Mouse (Mus musculus): ENCODE data around the gene Cwc22. TPM values are rescaled to one million over a fixed set of nuclear protein-coding genes. Genes with fewer than 3 reads are reported as not detected.

Gene Cwc22
- polyA plus RNA-seq, 1 experiment = 5.6 TPM

GRCm38 (mm10) chr2:77969956-77970355 is 23.8 kb upstream of the Cwc22 start:
- no peak for DNase-seq (ENCODE audit: low read depth)

- no peak for DNase-seq (ENCODE audit: low read depth)
These were observed 16.4 kb upstream of the Cwc22 start for GRCm38 (mm10) chr2:77962450-77963193.

- no peak for DNase-seq (ENCODE audit: low read depth)
These were observed 15.1 kb upstream of the Cwc22 start for GRCm38 (mm10) chr2:77961256-77961655.

- no peak for DNase-seq (ENCODE audit: low read depth)
These were observed 14.5 kb upstream of the Cwc22 start for GRCm38 (mm10) chr2:77960711-77961110.

GRCm38 (mm10) chr2:77959341-77959740 is 13.2 kb upstream of the Cwc22 start:
- no peak for DNase-seq (ENCODE audit: low read depth)

- DNase-seq (ENCODE audit: low read depth) = no peak
These were observed 5.3 kb upstream of the Cwc22 start for GRCm38 (mm10) chr2:77951415-77951913.

GRCm38 (mm10) chr2:77950111-77950510 is 3.9 kb upstream of the Cwc22 start:
- DNase-seq (ENCODE audit: low read depth) = no peak

GRCm38 (mm10) chr2:77949521-77949920 is 3.3 kb upstream of the Cwc22 start:
- no peak for DNase-seq (ENCODE audit: low read depth)

GRCm38 (mm10) chr2:77948921-77949320 is 2.7 kb upstream of the Cwc22 start:
- DNase-seq (ENCODE audit: low read depth) = no peak

- DNase-seq (ENCODE audit: low read depth) = no peak
These were observed 2.0 kb upstream of the Cwc22 start for GRCm38 (mm10) chr2:77948126-77948525.

- DNase-seq (ENCODE audit: low read depth) = no peak
These were observed 1.1 kb upstream of the Cwc22 start for GRCm38 (mm10) chr2:77947161-77947870.

GRCm38 (mm10) chr2:77944860-77945595 is 1.1 kb downstream of the Cwc22 start:
- DNase-seq (ENCODE audit: low read depth) = no peak

GRCm38 (mm10) chr2:77944281-77944680 is 1.9 kb downstream of the Cwc22 start:
- DNase-seq (ENCODE audit: low read depth) = no peak

GRCm38 (mm10) chr2:77941944-77942343 is 4.2 kb downstream of the Cwc22 start:
- no peak for DNase-seq (ENCODE audit: low read depth)

GRCm38 (mm10) chr2:77938317-77938716 is 7.9 kb downstream of the Cwc22 start:
- no peak for DNase-seq (ENCODE audit: low read depth)

- DNase-seq (ENCODE audit: low read depth) = no peak
These were observed 8.4 kb downstream of the Cwc22 start for GRCm38 (mm10) chr2:77937818-77938217.

- no peak for DNase-seq (ENCODE audit: low read depth)
These were observed 12.0 kb downstream of the Cwc22 start for GRCm38 (mm10) chr2:77934138-77934537.

GRCm38 (mm10) chr2:77933630-77934029 is 12.5 kb downstream of the Cwc22 start:
- no peak for DNase-seq (ENCODE audit: low read depth)

- no peak for DNase-seq (ENCODE audit: low read depth)
These were observed 14.2 kb downstream of the Cwc22 start for GRCm38 (mm10) chr2:77931958-77932357.

- no peak for DNase-seq (ENCODE audit: low read depth)
These were observed 17.8 kb downstream of the Cwc22 start for GRCm38 (mm10) chr2:77928352-77928751.

- no peak for DNase-seq (ENCODE audit: low read depth)
These were observed 19.7 kb downstream of the Cwc22 start for GRCm38 (mm10) chr2:77926468-77926867.

- DNase-seq (ENCODE audit: low read depth) = no peak
These were observed 20.2 kb downstream of the Cwc22 start for GRCm38 (mm10) chr2:77925997-77926396.
